Mouse (Mus musculus) liver, embryonic 16.5 days (tissue): ENCODE results near the gene Rgl1. TPM values are rescaled to one million over a fixed set of nuclear protein-coding genes. Genes with fewer than 3 reads are reported as not detected.

Experiments
- ATAC-seq: fragments of 200-750 bp; cut with Nextera tagmentation; 2 replicates; pipeline ENCODE4 v1.8.0; 2017; ENCODE audit warnings: low read depth, mild to moderate bottlenecking, moderate number of reproducible peaks, moderate library complexity
- H3K27ac ChIP-seq: fragments of 300-500 bp; sonication (generic); 2 replicates; pipeline ENCODE4 v1.5.1; 2014; ENCODE audit warnings: mild to moderate bottlenecking, low read length
- H3K27me3 ChIP-seq: fragments of 300-500 bp; sonication (generic); 2 replicates; pipeline ENCODE4 v1.6.1; 2014; ENCODE audit warnings: low read depth, low read length, mixed read lengths; ENCODE audit not compliant: control insufficient read depth, insufficient read depth
- H3K36me3 ChIP-seq: fragments of 300-500 bp; sonication (generic); 2 replicates; pipeline ENCODE4 v1.6.1; 2014; ENCODE audit warnings: mild to moderate bottlenecking; ENCODE audit not compliant: control insufficient read depth, insufficient read depth
- H3K4me1 ChIP-seq: fragments of 300-500 bp; sonication (generic); 2 replicates; pipeline ENCODE4 v1.6.1; 2014; ENCODE audit warnings: low read depth, low read length, mixed read lengths; ENCODE audit not compliant: control insufficient read depth
- H3K4me2 ChIP-seq: fragments of 300-500 bp; sonication (generic); 2 replicates; pipeline ENCODE4 v1.6.1; 2014; ENCODE audit warnings: low read depth, low read length, mixed read lengths
- H3K4me3 ChIP-seq: fragments of 300-500 bp; sonication (generic); 2 replicates; pipeline ENCODE4 v1.5.1; 2014; ENCODE audit warnings: low read depth, mild to moderate bottlenecking, low read length
- H3K9ac ChIP-seq: fragments of 300-500 bp; sonication (generic); 2 replicates; pipeline ENCODE4 v1.6.1; 2014; ENCODE audit warnings: low read depth, low read length
- H3K9me3 ChIP-seq: fragments of 300-500 bp; sonication (generic); replicated peaks from 2 replicates; pipeline ENCODE4 v1.6.1; 2016; ENCODE audit warnings: low read length; ENCODE audit not compliant: control insufficient read depth
- WGBS: fragments of 180-500 bp; shearing (Covaris S2); extraction: QIAGEN DNeasy Blood & Tissue Kit; methylation state at CpG from one replicate; pipeline ENCODE4 v1.1.7; 2014; ENCODE audit not compliant: insufficient replicate concordance; 5-methylcytosine and 5-hydroxymethylcytosine counted together
- polyA plus RNA-seq: library from polyadenylated mRNA; unstranded; fragments of >200 nt; fragmentation: Nextera tagmentation; extraction: Ambion mirVana; gene quantifications from 2 replicates; pipeline ENCODE4 v1.2.1, GENCODE M21; 2015

Rgl1 gene
- polyA plus RNA-seq, 1 experiment from 2014 or later = 14.2 TPM

DNA sequence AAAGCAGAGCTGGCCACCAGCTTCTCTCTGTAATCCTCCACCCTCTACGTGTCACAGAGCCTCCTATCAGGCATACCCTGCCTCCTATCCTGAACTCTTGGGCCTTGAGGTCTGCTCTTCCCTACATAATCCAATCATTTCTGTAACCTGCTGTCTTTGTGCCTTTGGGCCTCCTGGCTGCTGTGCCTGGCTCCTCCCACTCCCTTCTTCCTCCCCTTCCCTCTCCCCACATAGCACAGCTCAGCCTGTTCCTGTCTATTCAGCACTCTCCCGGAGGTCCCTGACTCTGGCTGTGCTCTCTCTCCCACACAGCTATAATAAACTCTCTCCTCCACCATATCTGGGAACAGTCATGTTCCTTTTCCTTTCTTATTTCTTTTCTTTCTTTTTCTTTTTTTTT is 33.7 kb upstream of the Rgl1 start, which contains the start of gene Ncf2:
Gene Ncf2, plus strand, starts transcription at position 298 of the 400 bp plus-strand sequence.
- 11% methylated on average over 2 of the region's 2 CpGs for WGBS
- H3K4me1 ChIP-seq = no peaks in the 10 kb centered on the region; the same call in 1 of the 2 replicates
- no peaks in the 10 kb centered on the region for H3K27me3 ChIP-seq
- no peak within 1 kb of the TSS for H3K4me3 ChIP-seq
- no peak within 1 kb of the TSS for H3K9ac ChIP-seq
- H3K36me3 ChIP-seq = no peaks in the 10 kb centered on the region
- no peaks in the 10 kb centered on the region for H3K9me3 ChIP-seq
- no peak within 1 kb of the TSS for H3K27ac ChIP-seq
- ATAC-seq = peak; percentile 53; the same call in 1 of the 2 replicates
- no peak within 1 kb of the TSS for H3K4me2 ChIP-seq

DNA sequence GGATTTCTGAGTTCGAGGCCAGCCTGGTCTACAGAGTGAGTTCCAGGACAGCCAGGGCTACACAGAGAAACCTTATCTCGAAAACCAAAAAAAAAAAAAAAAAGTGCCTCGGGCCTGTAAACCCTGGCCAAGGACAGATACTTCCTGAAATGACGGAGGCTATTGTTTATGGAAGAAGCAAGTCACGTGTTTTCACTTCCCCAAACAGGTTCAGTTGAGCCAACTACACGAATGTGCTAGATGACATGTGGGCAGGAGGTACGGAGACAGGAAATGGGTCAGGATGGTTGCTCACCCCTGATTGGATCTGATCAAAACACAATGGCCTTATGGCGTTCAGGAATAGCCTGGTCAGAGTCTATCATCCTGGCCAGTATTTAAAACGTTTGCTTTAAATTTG is 32.0 kb upstream of the Rgl1 start:
- peak; percentile 49; the same call in 1 of the 2 replicates for ATAC-seq
- H3K9me3 ChIP-seq = no peaks in the 10 kb centered on the region
- H3K4me3 ChIP-seq = no peak overlapping the region
- no peaks in the 10 kb centered on the region for H3K36me3 ChIP-seq
- H3K27ac ChIP-seq = peak overlapping the region; percentile 14; the same call in 1 of the 2 replicates
- H3K27me3 ChIP-seq = no peaks in the 10 kb centered on the region
- no peak overlapping the region for H3K4me2 ChIP-seq
- H3K4me1 ChIP-seq = no peaks in the 10 kb centered on the region; the same call in 1 of the 2 replicates
- 23% methylated on average over 9 of the region's 9 CpGs for WGBS
- H3K9ac ChIP-seq = no peak overlapping the region

DNA sequence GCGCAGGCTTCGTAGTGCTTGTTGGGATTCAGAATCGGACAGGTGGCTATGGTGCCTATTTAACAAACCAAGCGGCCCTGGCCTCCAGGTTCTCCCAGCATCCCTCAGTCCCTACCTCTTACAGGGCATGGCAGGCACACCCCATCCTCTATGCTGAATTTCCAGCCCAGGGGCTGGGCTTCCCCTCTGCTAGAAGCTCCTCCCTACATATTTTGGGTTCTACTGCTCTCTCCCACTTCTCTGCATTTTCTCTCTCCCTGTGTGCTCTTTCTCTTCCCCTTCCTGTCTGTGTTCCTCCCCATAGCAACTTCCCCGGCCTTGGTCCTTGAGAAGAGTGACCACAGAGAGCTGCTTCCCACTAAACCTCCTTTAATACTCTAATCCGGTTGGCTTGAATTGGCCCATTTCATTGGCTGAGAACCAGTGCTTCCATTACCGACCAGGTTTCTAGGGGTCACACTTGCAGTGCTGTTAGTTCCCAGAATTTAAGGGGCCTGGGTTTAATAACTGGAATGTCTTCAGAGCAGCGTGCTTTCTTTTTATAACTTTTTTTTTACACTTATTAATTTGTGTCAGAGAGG is 30.6 kb upstream of the Rgl1 start:
- no peaks in the 10 kb centered on the region for H3K36me3 ChIP-seq
- no peaks in the 10 kb centered on the region for H3K9me3 ChIP-seq
- H3K4me1 ChIP-seq = no peaks in the 10 kb centered on the region; the same call in 1 of the 2 replicates
- H3K27ac ChIP-seq = no peak overlapping the region
- 0 out of 2 replicates have a peak, but pooled peaks have one; percentile 10 for ATAC-seq
- no peak overlapping the region for H3K4me3 ChIP-seq
- H3K27me3 ChIP-seq = no peaks in the 10 kb centered on the region
- no peak overlapping the region for H3K9ac ChIP-seq
- no peak overlapping the region for H3K4me2 ChIP-seq
- 60% methylated on average over 8 of the region's 8 CpGs for WGBS

DNA sequence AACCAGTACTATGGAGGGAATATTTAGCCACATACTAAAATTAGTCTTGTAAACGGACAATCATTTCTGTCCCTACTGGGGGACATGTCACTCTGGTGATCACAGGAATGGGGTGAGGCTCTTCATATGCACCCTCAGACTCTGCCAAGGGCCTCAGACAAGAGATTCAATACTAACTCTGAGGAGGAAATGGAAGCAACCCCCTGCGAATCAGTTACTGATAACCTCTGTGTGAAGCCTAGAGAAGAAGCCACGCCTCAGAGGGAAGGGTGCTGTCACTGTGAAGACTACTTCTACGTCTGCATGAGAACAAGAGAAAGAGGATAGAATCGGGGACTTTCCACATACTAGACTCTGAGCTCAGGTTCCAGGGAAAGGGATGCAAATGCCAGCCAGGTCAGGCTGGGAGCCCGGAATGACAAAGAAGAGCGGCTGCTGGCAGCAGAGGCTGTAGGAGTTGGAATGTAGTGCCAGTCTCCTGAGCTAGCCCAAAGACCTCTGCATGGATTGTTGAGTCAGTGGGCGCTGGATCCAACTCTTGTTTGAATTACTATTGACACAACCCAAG is 29.6 kb upstream of the Rgl1 start:
- no peak overlapping the region for H3K4me3 ChIP-seq
- no peak overlapping the region for H3K27ac ChIP-seq
- no peak overlapping the region for H3K9ac ChIP-seq
- H3K4me2 ChIP-seq = no peak overlapping the region
- H3K9me3 ChIP-seq = no peaks in the 10 kb centered on the region
- no peaks in the 10 kb centered on the region; the same call in 1 of the 2 replicates for H3K4me1 ChIP-seq
- no peaks in the 10 kb centered on the region for H3K36me3 ChIP-seq
- no peak for ATAC-seq
- H3K27me3 ChIP-seq = no peaks in the 10 kb centered on the region
- WGBS = 37% methylated on average over 8 of the region's 8 CpGs

DNA sequence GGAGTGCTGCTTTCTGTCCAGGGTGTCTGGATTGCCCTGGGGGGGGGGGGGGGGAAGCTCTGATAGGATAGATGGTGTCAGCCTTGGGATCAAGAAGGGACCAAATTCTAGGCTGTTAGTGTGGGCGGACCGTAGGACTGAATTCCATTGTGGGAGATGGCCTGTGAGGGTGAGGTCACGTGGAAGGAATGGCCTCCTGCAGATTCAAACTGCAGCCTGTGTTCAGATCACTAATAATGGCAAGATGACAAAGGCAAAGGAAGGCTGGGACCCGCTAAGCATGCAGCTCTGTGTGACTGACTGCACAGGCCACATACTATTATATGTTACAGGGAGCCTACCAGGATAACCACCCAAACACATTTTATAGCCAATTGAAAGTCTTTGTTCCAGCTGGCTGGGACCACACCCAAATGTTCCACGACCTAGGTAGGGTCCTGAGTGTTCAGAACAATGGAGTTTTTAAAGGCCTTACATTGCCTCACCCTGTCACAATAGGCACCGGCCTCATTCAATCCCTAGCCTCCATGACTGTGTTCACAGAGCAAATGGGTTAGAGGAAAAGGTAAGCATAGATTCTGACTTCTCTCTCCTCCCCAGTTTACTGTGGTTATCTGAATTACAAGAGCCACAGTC is 27.5 kb upstream of the Rgl1 start:
- WGBS = 65% methylated on average over 6 of the region's 6 CpGs
- H3K9ac ChIP-seq = no peak overlapping the region
- H3K4me2 ChIP-seq = no peak overlapping the region
- no peaks in the 10 kb centered on the region for H3K36me3 ChIP-seq
- no peak overlapping the region for H3K27ac ChIP-seq
- no peaks in the 10 kb centered on the region for H3K27me3 ChIP-seq
- H3K4me1 ChIP-seq = no peaks in the 10 kb centered on the region; the same call in 1 of the 2 replicates
- H3K4me3 ChIP-seq = no peak overlapping the region
- H3K9me3 ChIP-seq = no peaks in the 10 kb centered on the region
- ATAC-seq = no peak

DNA sequence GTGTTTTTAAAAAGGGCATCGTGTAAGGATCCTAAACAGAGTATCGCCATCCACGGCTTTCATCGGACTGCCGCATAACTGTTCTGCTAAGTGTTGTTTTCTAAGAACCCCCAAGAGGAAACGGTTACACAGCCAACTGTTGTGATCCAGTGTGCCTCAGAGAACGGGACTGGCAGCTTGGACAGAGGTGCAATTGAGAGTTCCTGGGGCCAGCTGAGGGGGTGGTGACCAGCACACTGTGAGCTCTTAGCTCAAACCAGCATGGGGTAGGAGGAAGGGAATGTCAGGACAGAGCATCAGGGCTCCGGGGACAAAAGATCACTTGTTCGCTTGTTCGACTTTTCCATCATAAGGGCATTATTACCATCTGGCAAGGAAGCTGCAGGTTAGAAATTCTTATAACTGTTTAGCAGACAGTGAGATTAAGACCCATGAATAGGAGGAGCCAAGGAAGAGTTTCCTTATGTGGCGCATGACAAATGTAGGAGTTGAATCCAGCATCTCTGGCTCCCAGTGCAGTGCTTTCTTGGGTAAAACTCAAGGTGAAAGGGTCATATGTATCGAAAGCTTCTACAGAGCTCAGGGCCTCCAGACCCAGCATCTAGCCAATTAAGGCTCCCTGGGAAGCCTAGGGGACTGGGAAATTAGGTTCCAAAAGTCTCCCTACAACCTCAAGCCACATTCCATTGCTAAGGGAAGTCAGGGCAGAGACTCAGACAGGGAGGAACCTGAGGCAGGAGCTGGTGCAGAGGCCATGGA is 26.8 kb upstream of the Rgl1 start:
- no peak for ATAC-seq
- no peak overlapping the region for H3K9ac ChIP-seq
- no peaks in the 10 kb centered on the region for H3K27me3 ChIP-seq
- H3K27ac ChIP-seq = no peak overlapping the region
- 77% methylated on average over 12 of the region's 12 CpGs for WGBS
- no peaks in the 10 kb centered on the region; the same call in none of the 2 replicates for H3K4me1 ChIP-seq
- no peak overlapping the region for H3K4me2 ChIP-seq
- no peaks in the 10 kb centered on the region for H3K36me3 ChIP-seq
- H3K9me3 ChIP-seq = no peaks in the 10 kb centered on the region
- H3K4me3 ChIP-seq = no peak overlapping the region

DNA sequence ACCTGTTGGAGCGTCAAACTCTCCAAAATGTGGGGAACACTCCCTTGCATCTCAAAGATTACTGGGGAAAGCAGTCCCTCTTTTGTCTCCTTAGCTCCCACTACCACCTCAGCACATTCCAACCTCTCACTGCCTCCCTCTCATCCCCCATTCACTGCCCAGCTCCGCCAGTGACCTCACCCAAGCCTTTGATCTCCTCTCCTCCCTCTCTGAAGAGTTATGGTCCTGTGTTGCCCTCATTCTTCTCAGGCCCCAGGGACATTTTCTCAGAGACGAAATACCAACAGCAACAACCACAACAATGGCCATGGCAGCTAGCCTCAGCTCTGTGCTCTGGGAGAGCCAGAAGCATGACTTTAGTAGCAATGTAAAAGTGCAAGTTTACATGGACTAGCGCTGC is 25.1 kb upstream of the Rgl1 start:
- Histone ChIP-seq H3K27me3 (no peaks in the 10 kb centered on the region), H3K36me3 (no peaks in the 10 kb centered on the region), H3K4me3 (no peak overlapping the region), H3K9me3 (no peaks in the 10 kb centered on the region), H3K9ac (no peak overlapping the region), H3K4me2 (no peak overlapping the region), H3K4me1 (no peaks in the 10 kb centered on the region; the same call in none of the 2 replicates), H3K27ac (no peak overlapping the region)
- 49% methylated on average over 4 of the region's 4 CpGs for WGBS
- ATAC-seq = no peak

DNA sequence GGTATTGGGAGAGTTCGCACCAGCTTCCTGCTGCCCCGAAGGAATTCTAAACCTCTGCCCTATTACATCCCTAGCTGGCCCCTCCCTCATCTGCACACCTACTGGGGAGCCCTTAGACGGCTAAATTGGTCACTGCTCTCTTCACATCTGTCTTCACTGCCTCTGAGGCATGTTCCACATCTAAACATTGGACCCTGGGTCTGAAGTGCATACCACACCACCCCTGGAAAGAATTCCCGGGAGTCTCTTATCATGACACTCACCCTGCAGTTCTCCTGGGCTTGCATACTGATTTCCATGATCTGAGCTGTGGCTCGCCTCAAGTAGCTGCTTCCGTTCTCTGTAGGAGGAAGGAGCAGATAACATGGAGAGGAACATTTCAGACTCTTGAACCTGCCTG is 24.7 kb upstream of the Rgl1 start:
- Histone ChIP-seq H3K4me1 (no peaks in the 10 kb centered on the region; the same call in none of the 2 replicates), H3K4me2 (no peak overlapping the region), H3K9ac (no peak overlapping the region), H3K9me3 (no peaks in the 10 kb centered on the region), H3K4me3 (no peak overlapping the region), H3K27ac (no peak overlapping the region), H3K36me3 (no peaks in the 10 kb centered on the region), H3K27me3 (no peaks in the 10 kb centered on the region)
- WGBS = 14% methylated on average over 6 of the region's 6 CpGs
- no peak for ATAC-seq
